Mouse (Mus musculus): ENCODE results near the gene Polr2j. TPM values are rescaled to one million over a fixed set of nuclear protein-coding genes. Genes with fewer than 3 reads are reported as not detected.

Polr2j gene
- 217 and 229 TPM in 2 replicates for polyA plus RNA-seq (2014; fragmentation: Nextera tagmentation; extraction: Ambion mirVana)

DNA sequence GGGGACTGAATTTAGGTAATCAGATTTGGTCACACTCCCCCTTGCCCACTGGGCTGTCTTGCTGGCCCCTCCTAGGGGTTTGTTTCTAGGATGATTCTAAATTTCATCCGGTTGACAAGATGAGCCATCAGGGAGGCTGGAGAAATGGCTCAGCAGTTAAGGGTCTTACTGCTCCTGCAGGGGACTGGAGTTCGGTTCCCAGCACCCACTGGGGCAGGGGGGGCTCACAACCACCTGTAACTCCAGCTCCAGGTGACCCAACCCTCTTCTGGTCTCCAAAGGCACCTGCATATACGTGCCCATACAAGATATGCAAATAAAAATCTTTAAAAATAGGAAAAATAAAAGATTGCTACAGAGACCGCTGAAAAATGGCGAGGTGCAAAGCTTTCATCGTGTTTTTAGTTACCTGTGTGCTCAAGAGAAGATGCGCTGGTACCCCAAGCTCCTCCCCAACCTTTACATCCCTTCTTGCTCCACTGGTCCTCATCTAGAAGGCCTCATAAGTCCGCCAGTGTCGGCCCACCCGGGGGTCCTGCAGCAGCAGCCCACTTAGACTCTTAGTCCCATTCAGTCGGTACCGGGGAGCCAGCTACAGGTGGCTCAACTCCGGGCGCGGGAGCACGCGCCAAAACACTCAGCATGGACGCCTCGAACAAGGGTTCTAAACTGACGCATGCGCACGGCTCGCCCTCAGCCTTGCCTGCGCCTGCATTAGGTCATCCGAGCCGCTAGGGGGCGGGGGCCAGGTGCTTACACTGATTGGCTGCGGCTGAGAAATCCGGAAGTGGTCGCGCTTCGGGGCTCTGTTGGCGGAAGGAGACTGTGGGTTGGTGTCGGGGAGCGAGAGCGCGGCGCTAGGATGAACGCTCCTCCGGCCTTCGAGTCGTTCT, at the start of gene Polr2j:
Gene Polr2j (plus strand): TSS at position 741 of the 893 bp plus-strand sequence.
- H3K9me3 ChIP-seq (ENCODE audit: low read depth, low read length) = no peaks in the 10 kb centered on the region
- peak within 1 kb of the TSS; percentile 80 for H3K9ac ChIP-seq
- DNase-seq (peak; percentile 99), ATAC-seq (ENCODE audit: insufficient read depth) (peak; percentile 95)
- no peak within 1 kb of the TSS for H3K27ac ChIP-seq (ENCODE audit: low read depth)
- peak; percentile 99 for TF ChIP-seq CTCF (IDR thresholded peaks at IDR 0.05; ENCODE audit: low read depth)
- H3K4me3 ChIP-seq (ENCODE audit: low read depth, low read length) = peak within 1 kb of the TSS; percentile 82
- H3K4me1 ChIP-seq (ENCODE audit: insufficient read depth) = peaks cover 9% of the 10 kb centered on the region
- H3K4me2 ChIP-seq = peak within 1 kb of the TSS; percentile 68
- no peaks in the 10 kb centered on the region for H3K27me3 ChIP-seq (ENCODE audit: insufficient read depth, low read length)
- 3% methylated on average over 42 of the region's 42 CpGs for WGBS
- peaks cover 14% of the 10 kb centered on the region for H3K36me3 ChIP-seq (ENCODE audit: insufficient read depth)

DNA sequence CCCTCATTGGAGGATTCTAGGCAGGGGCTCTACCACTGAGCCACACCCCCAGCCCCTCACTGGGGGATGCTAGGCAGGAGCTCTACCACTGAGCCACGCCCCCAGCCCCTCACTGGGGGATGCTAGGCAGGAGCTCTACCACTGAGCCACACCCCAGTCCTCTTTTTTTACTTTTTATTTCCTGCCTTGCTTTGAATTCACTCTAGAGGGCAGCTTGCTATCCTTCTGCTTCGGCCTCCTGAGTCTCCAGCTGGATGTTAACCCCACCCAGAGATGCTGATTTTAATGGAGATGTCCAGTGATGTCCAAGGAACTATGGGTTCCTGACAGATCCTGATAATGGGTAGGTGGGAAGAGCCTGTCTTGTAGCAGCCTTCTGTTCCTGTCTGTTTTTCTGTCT, 47.0 kb upstream of the Polr2j start:
- ATAC-seq (ENCODE audit: insufficient read depth) (no peak), DNase-seq (no peak)
- H3K4me3 ChIP-seq (ENCODE audit: low read depth, low read length) = no peak overlapping the region
- no peaks in the 10 kb centered on the region for H3K27me3 ChIP-seq (ENCODE audit: insufficient read depth, low read length)
- H3K36me3 ChIP-seq (ENCODE audit: insufficient read depth) = no peaks in the 10 kb centered on the region
- no peaks in the 10 kb centered on the region for H3K4me1 ChIP-seq (ENCODE audit: insufficient read depth)
- no peaks in the 10 kb centered on the region for H3K9me3 ChIP-seq (ENCODE audit: low read depth, low read length)
- no peak overlapping the region for H3K27ac ChIP-seq (ENCODE audit: low read depth)
- no peak for TF ChIP-seq CTCF (IDR thresholded peaks at IDR 0.05; ENCODE audit: low read depth)
- 71% methylated on average over 2 of the region's 2 CpGs for WGBS
- no peak overlapping the region for H3K9ac ChIP-seq
- H3K4me2 ChIP-seq = no peak overlapping the region

DNA sequence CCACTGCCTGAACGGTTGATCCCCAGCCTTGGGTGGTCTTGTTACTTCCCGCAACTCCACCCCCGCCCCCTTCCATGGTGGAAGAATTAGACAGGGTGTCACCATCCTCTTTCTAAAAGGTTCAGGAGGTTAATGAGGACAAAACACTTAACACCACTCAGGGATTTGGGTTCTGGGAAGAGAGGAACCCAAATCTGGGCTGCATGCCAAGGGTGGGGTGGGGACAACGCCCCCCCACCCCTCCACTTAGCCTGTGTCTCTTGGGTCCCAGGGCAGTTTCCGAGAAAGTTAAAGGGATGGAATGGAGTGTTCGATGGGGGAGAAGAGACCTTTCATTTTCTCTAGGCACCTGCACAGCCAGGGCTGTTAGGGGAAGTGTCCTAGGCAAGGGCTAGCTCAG, 43.4 kb upstream of the Polr2j start:
- H3K4me1 ChIP-seq (ENCODE audit: insufficient read depth) = 0 out of 2 replicates have a peak, but pooled peaks cover 8% of the 10 kb centered on the region
- no peaks in the 10 kb centered on the region for H3K36me3 ChIP-seq (ENCODE audit: insufficient read depth)
- H3K27me3 ChIP-seq (ENCODE audit: insufficient read depth, low read length) = no peaks in the 10 kb centered on the region
- DNase-seq (no peak), ATAC-seq (ENCODE audit: insufficient read depth) (no peak)
- 41% methylated on average over 6 of the region's 6 CpGs for WGBS
- H3K4me2 ChIP-seq = no peak overlapping the region
- H3K27ac ChIP-seq (ENCODE audit: low read depth) = no peak overlapping the region
- no peak overlapping the region for H3K4me3 ChIP-seq (ENCODE audit: low read depth, low read length)
- no peak overlapping the region for H3K9ac ChIP-seq
- TF ChIP-seq CTCF (IDR thresholded peaks at IDR 0.05; ENCODE audit: low read depth) = no peak
- no peaks in the 10 kb centered on the region for H3K9me3 ChIP-seq (ENCODE audit: low read depth, low read length)

DNA sequence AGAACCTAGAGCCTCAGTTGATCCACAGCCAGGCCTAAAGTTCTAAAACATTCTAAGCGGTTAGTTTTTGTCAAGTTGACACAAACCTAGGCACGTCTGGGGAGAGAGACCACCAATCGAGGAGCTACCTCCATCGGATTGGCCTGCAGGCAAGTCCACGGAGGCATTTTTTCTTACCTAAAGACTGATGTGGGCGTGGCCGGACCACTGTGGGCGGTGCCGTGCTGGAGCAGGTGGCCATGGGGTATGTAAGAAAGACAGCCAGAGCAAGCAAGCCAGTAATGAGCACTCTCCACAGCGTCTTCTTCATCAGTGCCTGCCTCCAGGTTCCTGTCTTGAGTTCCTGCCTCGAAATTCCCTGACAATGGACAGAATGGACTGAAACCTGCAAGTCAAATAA, 42.9 kb upstream of the Polr2j start:
- 59% methylated on average over 11 of the region's 11 CpGs for WGBS
- DNase-seq (no peak), ATAC-seq (ENCODE audit: insufficient read depth) (no peak)
- no peaks in the 10 kb centered on the region for H3K9me3 ChIP-seq (ENCODE audit: low read depth, low read length)
- no peak overlapping the region for H3K27ac ChIP-seq (ENCODE audit: low read depth)
- 0 out of 2 replicates have a peak, but pooled peaks cover 8% of the 10 kb centered on the region for H3K4me1 ChIP-seq (ENCODE audit: insufficient read depth)
- H3K4me3 ChIP-seq (ENCODE audit: low read depth, low read length) = no peak overlapping the region
- H3K4me2 ChIP-seq = no peak overlapping the region
- TF ChIP-seq CTCF (IDR thresholded peaks at IDR 0.05; ENCODE audit: low read depth) = no peak
- no peak overlapping the region for H3K9ac ChIP-seq
- no peaks in the 10 kb centered on the region for H3K27me3 ChIP-seq (ENCODE audit: insufficient read depth, low read length)
- no peaks in the 10 kb centered on the region for H3K36me3 ChIP-seq (ENCODE audit: insufficient read depth)

DNA sequence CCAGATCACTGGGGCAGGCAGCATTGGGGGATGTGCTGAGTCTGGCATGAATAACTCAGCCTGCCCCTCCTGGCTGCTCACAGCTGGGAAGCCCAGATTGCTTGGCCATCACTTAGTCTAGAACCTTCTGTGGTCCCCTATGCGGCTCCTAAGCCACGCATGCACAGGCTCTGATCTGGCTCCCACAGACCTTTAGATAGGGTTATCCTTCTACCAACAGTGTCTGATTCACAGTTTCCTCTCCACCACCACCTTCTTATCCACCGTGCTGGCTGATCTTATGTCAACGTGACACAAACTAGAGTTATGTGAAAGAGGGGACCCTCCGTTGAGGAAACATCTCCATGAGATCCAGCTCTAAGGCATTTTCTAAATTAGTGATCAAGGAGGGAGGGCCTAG, 41.4 kb upstream of the Polr2j start:
- Histone ChIP-seq H3K27me3 (ENCODE audit: insufficient read depth, low read length) (no peaks in the 10 kb centered on the region), H3K4me2 (no peak overlapping the region), H3K4me3 (ENCODE audit: low read depth, low read length) (no peak overlapping the region), H3K36me3 (ENCODE audit: insufficient read depth) (no peaks in the 10 kb centered on the region), H3K9me3 (ENCODE audit: low read depth, low read length) (no peaks in the 10 kb centered on the region), H3K4me1 (ENCODE audit: insufficient read depth) (0 out of 2 replicates have a peak, but pooled peaks cover 8% of the 10 kb centered on the region), H3K9ac (no peak overlapping the region), H3K27ac (ENCODE audit: low read depth) (no peak overlapping the region)
- TF ChIP-seq CTCF (IDR thresholded peaks at IDR 0.05; ENCODE audit: low read depth) = no peak
- ATAC-seq (ENCODE audit: insufficient read depth) (no peak), DNase-seq (no peak)
- WGBS = 80% methylated on average over 5 of the region's 5 CpGs

DNA sequence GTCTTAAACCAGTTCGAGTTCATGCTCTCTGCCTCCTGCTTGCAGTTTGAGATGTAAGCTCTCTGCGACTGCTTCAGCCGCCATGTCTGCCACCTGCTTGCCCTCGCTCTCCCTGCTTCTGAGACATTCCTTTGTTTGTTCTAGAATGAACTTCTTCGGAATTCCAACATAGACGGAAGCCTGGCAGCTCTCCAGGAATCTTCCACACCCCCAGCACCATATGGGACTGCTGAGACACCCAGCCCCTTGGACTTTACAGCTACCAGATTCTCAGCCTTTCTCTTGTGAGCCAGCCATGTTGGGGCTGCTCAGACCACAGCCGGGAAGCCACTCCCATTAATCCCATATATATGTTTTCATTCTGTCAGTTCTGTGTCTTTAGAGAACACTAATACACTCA, 40.1 kb upstream of the Polr2j start:
- no peaks in the 10 kb centered on the region for H3K36me3 ChIP-seq (ENCODE audit: insufficient read depth)
- no peak for TF ChIP-seq CTCF (IDR thresholded peaks at IDR 0.05; ENCODE audit: low read depth)
- peak overlapping the region; percentile 29; the same call in 1 of the 2 replicates for H3K4me2 ChIP-seq
- H3K27me3 ChIP-seq (ENCODE audit: insufficient read depth, low read length) = no peaks in the 10 kb centered on the region
- ATAC-seq (ENCODE audit: insufficient read depth) = peak; percentile 41
- H3K27ac ChIP-seq (ENCODE audit: low read depth) = no peak overlapping the region
- H3K4me3 ChIP-seq (ENCODE audit: low read depth, low read length) = no peak overlapping the region
- WGBS = 14% methylated on average over 7 of the region's 7 CpGs
- peak; percentile 73 for DNase-seq
- no peaks in the 10 kb centered on the region for H3K9me3 ChIP-seq (ENCODE audit: low read depth, low read length)
- H3K4me1 ChIP-seq (ENCODE audit: insufficient read depth) = 0 out of 2 replicates have a peak, but pooled peaks cover 8% of the 10 kb centered on the region
- no peak overlapping the region for H3K9ac ChIP-seq

DNA sequence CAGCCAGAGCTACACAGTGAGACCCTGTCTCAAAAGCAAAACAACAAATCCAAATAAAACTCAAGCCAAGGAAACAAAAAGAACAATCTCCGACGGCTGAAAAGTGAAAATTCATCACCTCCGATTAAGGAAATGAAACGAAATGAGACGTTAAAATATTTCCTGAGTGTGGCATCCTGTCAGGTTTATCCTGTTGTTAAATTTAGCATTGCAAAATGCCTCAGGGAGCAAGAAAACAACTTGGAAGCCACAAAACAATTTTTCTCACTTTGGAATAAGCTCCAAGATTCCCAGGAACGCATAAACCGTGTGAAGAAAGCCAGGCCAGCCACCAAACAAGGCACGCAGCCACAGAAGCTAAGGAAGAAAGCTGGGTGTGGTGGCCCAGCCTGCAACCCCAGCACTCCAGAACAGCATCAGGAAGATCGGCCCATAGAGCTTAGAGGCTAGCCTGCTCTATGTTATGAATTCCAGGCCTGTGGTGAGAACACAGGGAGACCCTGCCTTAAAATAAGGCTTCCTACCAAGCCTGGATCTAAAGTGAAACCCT, 39.4 kb upstream of the Polr2j start:
- WGBS = 77% methylated on average over 9 of the region's 9 CpGs
- DNase-seq (no peak), ATAC-seq (ENCODE audit: insufficient read depth) (no peak)
- Histone ChIP-seq H3K9ac (no peak overlapping the region), H3K9me3 (ENCODE audit: low read depth, low read length) (no peaks in the 10 kb centered on the region), H3K36me3 (ENCODE audit: insufficient read depth) (no peaks in the 10 kb centered on the region), H3K4me2 (no peak overlapping the region), H3K4me3 (ENCODE audit: low read depth, low read length) (no peak overlapping the region), H3K27ac (ENCODE audit: low read depth) (no peak overlapping the region), H3K27me3 (ENCODE audit: insufficient read depth, low read length) (no peaks in the 10 kb centered on the region), H3K4me1 (ENCODE audit: insufficient read depth) (0 out of 2 replicates have a peak, but pooled peaks cover 8% of the 10 kb centered on the region)
- no peak for TF ChIP-seq CTCF (IDR thresholded peaks at IDR 0.05; ENCODE audit: low read depth)
